Mouse (Mus musculus): ENCODE results near the gene Ahcyl1. TPM values are rescaled to one million over a fixed set of nuclear protein-coding genes. Genes with fewer than 3 reads are reported as not detected.

Ahcyl1 gene
- 33.7 and 53.1 TPM in 2 replicates for polyA plus RNA-seq (2012; rRNA removed)

DNA sequence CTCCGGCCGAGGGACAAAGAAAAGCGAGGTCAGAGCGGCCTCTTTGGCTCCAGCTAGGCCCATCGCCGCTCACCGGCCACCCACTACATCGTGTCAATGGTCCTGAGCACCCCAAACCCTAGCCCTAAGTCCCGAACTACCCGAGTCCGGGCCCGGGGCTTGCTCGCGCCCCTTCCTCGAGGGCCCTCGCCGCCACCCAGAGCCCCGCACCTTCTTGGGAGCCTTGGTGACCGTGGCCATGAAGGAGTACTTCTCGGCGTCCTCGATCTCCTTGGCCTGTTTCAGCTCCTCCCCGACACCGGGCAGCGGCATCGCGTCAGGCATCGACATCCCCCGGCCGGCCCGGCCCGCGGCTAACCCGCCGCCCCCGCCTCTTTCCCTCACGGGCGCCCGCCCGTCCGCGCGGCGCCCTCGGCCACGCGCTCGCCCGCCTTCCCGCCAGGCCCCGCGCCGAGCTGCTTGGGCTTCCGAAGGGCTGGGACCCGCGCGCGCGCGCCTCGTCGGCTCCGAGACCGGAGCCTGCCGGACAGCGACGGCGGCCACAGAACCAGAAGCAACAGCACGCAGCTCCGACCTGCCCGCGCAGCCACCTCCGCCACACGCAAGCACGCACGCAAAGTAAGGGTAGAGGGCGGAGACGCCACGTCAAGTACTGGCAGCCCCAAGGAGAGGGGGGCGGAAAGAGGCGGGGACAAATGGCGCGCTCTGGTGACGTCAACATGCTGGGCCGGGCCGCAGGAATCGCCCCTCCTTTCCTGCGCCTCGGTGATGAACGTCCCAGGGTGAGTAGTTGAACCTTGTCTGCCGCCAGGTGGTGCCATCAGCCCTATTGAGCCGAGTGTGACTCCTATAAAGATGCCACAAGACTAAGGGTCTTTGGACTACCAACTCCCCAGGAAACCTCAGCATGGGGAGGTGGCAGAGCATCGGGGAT, at the start of gene Ahcyl1:
TSS of gene Ahcyl1 (minus strand) at position 613 of the 934 bp plus-strand sequence.
- peaks cover 9% of the 10 kb centered on the region for H3K4me1 ChIP-seq (ENCODE audit: control insufficient read depth, insufficient read depth, low read length)
- TF ChIP-seq POLR2A (IDR thresholded peaks at IDR 0.05; ENCODE audit: borderline replicate concordance, extremely low read depth, low read depth, low read length), result peak; percentile 87; the same call in 1 of the 2 replicates
- peak; percentile 94 for TF ChIP-seq CTCF (IDR thresholded peaks at IDR 0.05; ENCODE audit: insufficient read depth, low read length)
- peak within 1 kb of the TSS; percentile 84 for H3K4me3 ChIP-seq (replicated peaks; ENCODE audit: extremely low read depth, low read depth, low read length)
- peak; percentile 98 for DNase-seq
- WGBS, result under 1% methylated on average over 93 of the region's 93 CpGs

GRCm38 (mm10) chr3:107746026-107746425, 49.7 kb upstream of the Ahcyl1 start:
- WGBS, result 94% methylated on average over 3 of the region's 3 CpGs
- Histone ChIP-seq H3K4me3 (replicated peaks; ENCODE audit: extremely low read depth, low read depth, low read length) (no peak overlapping the region), H3K4me1 (ENCODE audit: control insufficient read depth, insufficient read depth, low read length) (0 out of 2 replicates have a peak, but pooled peaks cover 3% of the 10 kb centered on the region)
- no peak for TF ChIP-seq CTCF (IDR thresholded peaks at IDR 0.05; ENCODE audit: insufficient read depth, low read length)
- no peak for TF ChIP-seq POLR2A (IDR thresholded peaks at IDR 0.05; ENCODE audit: borderline replicate concordance, extremely low read depth, low read depth, low read length)
- DNase-seq, result no peak

GRCm38 (mm10) chr3:107743650-107744049, 47.3 kb upstream of the Ahcyl1 start:
- no peak for DNase-seq
- 80% methylated on average over 1 of the region's 1 CpGs for WGBS
- Histone ChIP-seq H3K4me1 (ENCODE audit: control insufficient read depth, insufficient read depth, low read length) (0 out of 2 replicates have a peak, but pooled peaks cover 3% of the 10 kb centered on the region), H3K4me3 (replicated peaks; ENCODE audit: extremely low read depth, low read depth, low read length) (no peak overlapping the region)
- TF ChIP-seq CTCF (IDR thresholded peaks at IDR 0.05; ENCODE audit: insufficient read depth, low read length), result no peak
- TF ChIP-seq POLR2A (IDR thresholded peaks at IDR 0.05; ENCODE audit: borderline replicate concordance, extremely low read depth, low read depth, low read length), result no peak

- no peak for DNase-seq
- 26% methylated on average over 3 of the region's 3 CpGs for WGBS
- Histone ChIP-seq H3K4me1 (ENCODE audit: control insufficient read depth, insufficient read depth, low read length) (0 out of 2 replicates have a peak, but pooled peaks cover 3% of the 10 kb centered on the region), H3K4me3 (replicated peaks; ENCODE audit: extremely low read depth, low read depth, low read length) (no peak overlapping the region)
- no peak for TF ChIP-seq POLR2A (IDR thresholded peaks at IDR 0.05; ENCODE audit: borderline replicate concordance, extremely low read depth, low read depth, low read length)
- no peak for TF ChIP-seq CTCF (IDR thresholded peaks at IDR 0.05; ENCODE audit: insufficient read depth, low read length)
These were observed 46.7 kb upstream of the Ahcyl1 start for GRCm38 (mm10) chr3:107743107-107743506.

DNA sequence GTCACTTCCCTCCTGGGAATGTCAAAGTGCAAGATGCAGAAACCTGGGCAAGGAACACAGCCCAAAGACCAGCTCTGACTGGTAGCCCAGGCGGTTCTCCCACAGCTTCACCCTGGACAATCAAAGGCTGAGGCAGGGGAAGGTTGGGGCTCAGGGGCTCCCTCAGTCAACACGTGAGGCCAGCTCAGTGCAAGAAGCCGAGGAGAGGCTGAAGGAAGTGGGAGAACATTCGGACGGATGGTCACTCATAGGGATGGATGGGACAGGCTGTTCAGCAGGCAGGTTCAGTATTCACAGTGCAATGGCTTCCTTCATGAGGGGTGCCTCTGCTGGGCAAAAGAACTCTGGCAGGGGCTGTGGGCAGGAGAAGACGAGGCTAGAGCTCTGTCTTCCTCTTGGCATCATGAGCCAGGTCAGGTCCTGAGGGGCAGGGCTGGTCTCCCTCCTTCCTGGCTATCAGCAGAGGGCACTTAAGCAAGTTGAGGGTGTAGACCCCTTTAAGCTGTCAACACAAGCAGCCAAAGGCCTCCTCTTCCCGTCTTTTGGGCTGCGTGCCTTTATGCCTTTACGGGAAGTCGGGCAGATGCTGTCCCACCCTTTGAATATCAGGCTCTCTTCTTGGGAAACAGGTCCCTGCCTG, 45.8 kb upstream of the Ahcyl1 start:
- no peak for DNase-seq
- no peak overlapping the region for H3K4me3 ChIP-seq (replicated peaks; ENCODE audit: extremely low read depth, low read depth, low read length)
- 0 out of 2 replicates have a peak, but pooled peaks cover 3% of the 10 kb centered on the region for H3K4me1 ChIP-seq (ENCODE audit: control insufficient read depth, insufficient read depth, low read length)
- WGBS, result 90% methylated on average over 10 of the region's 10 CpGs
- no peak for TF ChIP-seq CTCF (IDR thresholded peaks at IDR 0.05; ENCODE audit: insufficient read depth, low read length)
- no peak for TF ChIP-seq POLR2A (IDR thresholded peaks at IDR 0.05; ENCODE audit: borderline replicate concordance, extremely low read depth, low read depth, low read length)

DNA sequence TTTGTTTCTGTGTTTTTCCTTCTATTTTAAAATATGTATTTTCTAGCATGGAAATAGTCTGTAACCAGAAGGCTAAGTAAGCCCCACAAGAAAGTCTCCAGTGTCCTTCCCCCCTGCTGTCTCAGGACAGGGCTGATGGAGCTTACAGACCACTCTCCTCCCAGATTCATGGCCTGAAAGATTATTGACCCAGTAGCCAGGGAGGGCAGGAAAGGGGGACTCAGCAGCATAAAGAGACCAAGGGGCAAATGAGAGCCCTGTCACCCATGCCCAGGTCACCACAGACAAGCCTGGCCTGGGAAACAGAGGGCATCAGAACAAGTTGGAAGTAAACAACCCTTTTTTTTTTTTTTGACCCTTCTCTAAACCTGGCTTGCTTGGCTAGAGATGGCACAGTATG, 45.0 kb upstream of the Ahcyl1 start:
- Histone ChIP-seq H3K4me3 (replicated peaks; ENCODE audit: extremely low read depth, low read depth, low read length) (no peak overlapping the region), H3K4me1 (ENCODE audit: control insufficient read depth, insufficient read depth, low read length) (0 out of 2 replicates have a peak, but pooled peaks cover 3% of the 10 kb centered on the region)
- TF ChIP-seq CTCF (IDR thresholded peaks at IDR 0.05; ENCODE audit: insufficient read depth, low read length), result no peak
- no peak for TF ChIP-seq POLR2A (IDR thresholded peaks at IDR 0.05; ENCODE audit: borderline replicate concordance, extremely low read depth, low read depth, low read length)
- DNase-seq, result no peak

DNA sequence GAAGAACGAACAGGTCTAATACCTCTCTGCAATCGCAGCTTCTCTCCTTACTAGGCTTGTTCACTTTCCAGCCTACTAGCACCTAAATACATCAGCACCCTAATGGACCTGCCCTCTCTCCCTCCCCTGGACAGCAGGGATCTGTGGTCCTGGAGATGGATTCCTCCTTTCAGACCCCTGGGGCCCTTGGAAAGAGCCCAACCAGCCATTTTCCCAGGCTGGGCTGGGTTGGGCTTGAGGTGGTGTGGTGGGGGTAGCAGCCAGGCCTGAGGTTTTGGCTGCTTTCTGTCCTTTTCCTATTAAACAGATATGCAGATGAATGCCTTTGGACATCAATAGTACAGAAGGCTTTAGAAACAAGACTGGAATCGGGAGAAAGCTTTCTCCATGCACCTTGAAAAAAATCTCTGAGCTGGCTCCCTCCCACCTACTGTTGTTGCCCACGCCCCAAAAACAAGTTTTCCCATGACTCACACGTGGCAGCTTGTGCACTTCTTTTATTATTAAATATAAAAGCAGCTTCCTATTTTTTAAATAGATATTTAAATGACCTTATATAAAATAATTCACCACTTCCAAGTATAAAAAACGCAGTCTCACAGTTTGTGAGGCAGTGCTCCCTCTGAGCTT, 44.3 kb upstream of the Ahcyl1 start:
- 47% methylated on average over 6 of the region's 6 CpGs for WGBS
- 0 out of 2 replicates have a peak, but pooled peaks cover 3% of the 10 kb centered on the region for H3K4me1 ChIP-seq (ENCODE audit: control insufficient read depth, insufficient read depth, low read length)
- DNase-seq, result no peak
- TF ChIP-seq POLR2A (IDR thresholded peaks at IDR 0.05; ENCODE audit: borderline replicate concordance, extremely low read depth, low read depth, low read length), result no peak
- no peak for TF ChIP-seq CTCF (IDR thresholded peaks at IDR 0.05; ENCODE audit: insufficient read depth, low read length)
- no peak overlapping the region for H3K4me3 ChIP-seq (replicated peaks; ENCODE audit: extremely low read depth, low read depth, low read length)

DNA sequence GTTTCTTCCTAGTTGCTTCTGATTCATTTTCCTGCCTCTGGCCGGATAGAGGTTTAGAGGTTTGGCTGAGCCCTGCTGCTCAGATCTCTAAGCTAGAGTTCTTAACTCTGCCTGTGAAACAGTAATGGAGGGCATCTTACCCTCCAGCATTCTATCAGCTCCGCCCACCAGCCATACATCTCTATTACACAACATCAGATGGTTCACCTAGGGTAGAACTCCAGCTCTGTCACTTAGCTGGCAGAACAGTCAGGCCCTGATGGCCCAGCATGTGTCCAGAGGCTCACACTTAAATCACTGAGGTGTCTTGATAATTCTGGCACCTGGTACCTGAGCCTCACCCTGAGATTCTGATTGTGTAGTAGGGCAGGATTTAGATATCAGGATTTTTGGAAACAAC, 43.6 kb upstream of the Ahcyl1 start:
- no peak for DNase-seq
- TF ChIP-seq POLR2A (IDR thresholded peaks at IDR 0.05; ENCODE audit: borderline replicate concordance, extremely low read depth, low read depth, low read length) (no peak), CTCF (IDR thresholded peaks at IDR 0.05; ENCODE audit: insufficient read depth, low read length) (no peak)
- no peak overlapping the region for H3K4me3 ChIP-seq (replicated peaks; ENCODE audit: extremely low read depth, low read depth, low read length)
- H3K4me1 ChIP-seq (ENCODE audit: control insufficient read depth, insufficient read depth, low read length), result 0 out of 2 replicates have a peak, but pooled peaks cover 3% of the 10 kb centered on the region
- 77% methylated on average over 2 of the region's 2 CpGs for WGBS

- no peak for DNase-seq
- WGBS, result 82% methylated on average over 3 of the region's 3 CpGs
- Histone ChIP-seq H3K4me1 (ENCODE audit: control insufficient read depth, insufficient read depth, low read length) (0 out of 2 replicates have a peak, but pooled peaks cover 3% of the 10 kb centered on the region), H3K4me3 (replicated peaks; ENCODE audit: extremely low read depth, low read depth, low read length) (no peak overlapping the region)
- TF ChIP-seq POLR2A (IDR thresholded peaks at IDR 0.05; ENCODE audit: borderline replicate concordance, extremely low read depth, low read depth, low read length), result no peak
- no peak for TF ChIP-seq CTCF (IDR thresholded peaks at IDR 0.05; ENCODE audit: insufficient read depth, low read length)
These were observed 43.1 kb upstream of the Ahcyl1 start for GRCm38 (mm10) chr3:107739456-107739855.
